ENCODE assay signal across 11 mouse cellular contexts in genomic region chr9:101180234-101180633, GRCm38 (mm10).
DNase-seq lines count a peak whose midpoint lies in the region; ATAC-seq and TF ChIP-seq lines count a peak whose summit lies in the region.
"Had no signal": no experiment of that assay in that cellular context is flagged by ENCODE, and none has a peak within 500 bp of the region (broad histone marks: within the 10 kb centered on the region; RNA-seq: fewer than 3 reads in every experiment).

No protein-coding gene starts in this region.

- no peak overlapping the region for H3K27ac ChIP-seq in embryonic facial prominence, embryonic 14.5 days (replicated peaks; ENCODE audit: low read depth, low read length)
- H3K27ac ChIP-seq in embryonic facial prominence, embryonic 10.5 days (replicated peaks) = no peak overlapping the region
- H3K27ac ChIP-seq in liver, adult 2 months (replicated peaks; ENCODE audit: insufficient read depth, low read depth, low read length) = no peak overlapping the region
- no peak overlapping the region for H3K27ac ChIP-seq in liver, postnatal 0 days (ENCODE audit: low read depth)
- no peak overlapping the region for H3K27ac ChIP-seq in neural tube, embryonic 15.5 days (replicated peaks)
- H3K27ac ChIP-seq: embryonic facial prominence, embryonic 15.5 days; lung, embryonic 15.5 days had no signal

- TF ChIP-seq POLR2A in liver, adult 2 months (IDR thresholded peaks at IDR 0.05; ENCODE audit: extremely low read depth, insufficient read depth, low read length) = no peak

- TF ChIP-seq EP300 in liver, postnatal 0 days (IDR thresholded peaks at IDR 0.05; ENCODE audit: low read depth) = no peak

- intact Hi-C loops in heart, postnatal 10 days (cut with DNase I) = loop anchor here (5.0 to 10.0 kb wide), 4 partner anchors 72 to 1172 kb away; partner anchors contain the start of genes Ephb1 and Ppp2r3a

- H3K4me2 ChIP-seq in embryonic facial prominence, embryonic 14.5 days (ENCODE audit: low read depth, low read length) = no peak overlapping the region
- no peak overlapping the region for H3K4me2 ChIP-seq in liver, postnatal 0 days (ENCODE audit: low read depth, low read length)
- no peak overlapping the region for H3K4me2 ChIP-seq in neural tube, embryonic 15.5 days
- H3K4me2 ChIP-seq: embryonic facial prominence, embryonic 15.5 days; lung, embryonic 15.5 days had no signal

- H3K4me1 ChIP-seq in embryonic facial prominence, embryonic 14.5 days (ENCODE audit: control insufficient read depth, insufficient read depth, low read length) = no peaks in the 10 kb centered on the region
- peaks cover 3% of the 10 kb centered on the region; the same call in 1 of the 2 replicates for H3K4me1 ChIP-seq in embryonic facial prominence, embryonic 10.5 days
- peaks cover 2% of the 10 kb centered on the region for H3K4me1 ChIP-seq in liver, adult 2 months (ENCODE audit: control insufficient read depth, insufficient read depth, low read length)
- H3K4me1 ChIP-seq in liver, postnatal 0 days (ENCODE audit: insufficient read depth) = no peaks in the 10 kb centered on the region
- 0 out of 2 replicates have a peak, but pooled peaks cover 2% of the 10 kb centered on the region for H3K4me1 ChIP-seq in neural tube, embryonic 15.5 days

- TF ChIP-seq CTCF in liver, adult 2 months (IDR thresholded peaks at IDR 0.05; ENCODE audit: low read depth, low read length) = no peak
- TF ChIP-seq CTCF in liver, postnatal 0 days (IDR thresholded peaks at IDR 0.05; ENCODE audit: low read depth) = no peak

- H3K79me2 ChIP-seq in liver, adult 2 months (ENCODE audit: control insufficient read depth, insufficient read depth, low read length) = no peaks in the 10 kb centered on the region

- 72% methylated on average over 2 of the region's 2 CpGs for WGBS in embryonic facial prominence, embryonic 14.5 days
- WGBS in embryonic facial prominence, embryonic 10.5 days = 91% methylated on average over 2 of the region's 2 CpGs
- 61% methylated on average over 2 of the region's 2 CpGs for WGBS in liver, adult 2 months
- WGBS in liver, postnatal 0 days (ENCODE audit: insufficient replicate concordance) = 72% methylated on average over 2 of the region's 2 CpGs
- 52% methylated on average over 2 of the region's 2 CpGs for WGBS in neural tube, embryonic 15.5 days

- peaks cover 50% of the 10 kb centered on the region for H3K36me3 ChIP-seq in embryonic facial prominence, embryonic 14.5 days (ENCODE audit: control insufficient read depth, insufficient read depth, low read length)
- H3K36me3 ChIP-seq in embryonic facial prominence, embryonic 10.5 days (replicated peaks) = peaks cover 37% of the 10 kb centered on the region
- peaks cover 23% of the 10 kb centered on the region for H3K36me3 ChIP-seq in liver, adult 2 months (ENCODE audit: control insufficient read depth, insufficient read depth, low read length)
- H3K36me3 ChIP-seq in liver, postnatal 0 days (replicated peaks; ENCODE audit: insufficient read depth, low read length) = peaks cover 6% of the 10 kb centered on the region
- H3K36me3 ChIP-seq in neural tube, embryonic 15.5 days = peaks cover 25% of the 10 kb centered on the region

- no peak overlapping the region for H3K4me3 ChIP-seq in embryonic facial prominence, embryonic 14.5 days (ENCODE audit: low read depth, low read length)
- no peak overlapping the region for H3K4me3 ChIP-seq in embryonic facial prominence, embryonic 10.5 days
- no peak overlapping the region for H3K4me3 ChIP-seq in liver, adult 2 months (ENCODE audit: insufficient read depth, low read depth, low read length)
- H3K4me3 ChIP-seq in liver, postnatal 0 days (ENCODE audit: low read depth, low read length) = no peak overlapping the region
- no peak overlapping the region for H3K4me3 ChIP-seq in neural tube, embryonic 15.5 days (replicated peaks)
- H3K4me3 ChIP-seq: embryonic facial prominence, embryonic 15.5 days; lung, embryonic 15.5 days had no signal

- DNase-seq in embryonic facial prominence, embryonic 14.5 days (ENCODE audit: low spot score) = peak; percentile 47
- no peak for DNase-seq in embryonic facial prominence, embryonic 10.5 days (ENCODE audit: low spot score)
- peak; percentile 24 for DNase-seq in liver, adult 2 months (ENCODE audit: extremely low read depth, low read depth, low spot score)
- no peak for DNase-seq in liver, postnatal 0 days
- DNase-seq in heart, postnatal 10 days = peak; percentile 64 to 74
- DNase-seq in right cerebral cortex, postnatal 10 days (ENCODE audit: low spot score in 2 of 2) = peak; percentile 69 to 81
- DNase-seq in cerebellum, postnatal 36 days = no peak

- no peaks in the 10 kb centered on the region for H3K9me3 ChIP-seq in embryonic facial prominence, embryonic 14.5 days (ENCODE audit: control insufficient read depth, low read length)
- no peaks in the 10 kb centered on the region for H3K9me3 ChIP-seq in embryonic facial prominence, embryonic 10.5 days
- no peaks in the 10 kb centered on the region for H3K9me3 ChIP-seq in liver, postnatal 0 days (ENCODE audit: low read length)
- no peaks in the 10 kb centered on the region for H3K9me3 ChIP-seq in neural tube, embryonic 15.5 days (replicated peaks)
- H3K9me3 ChIP-seq: embryonic facial prominence, embryonic 15.5 days; lung, embryonic 15.5 days had no signal

- H3K27me3 ChIP-seq in embryonic facial prominence, embryonic 14.5 days (replicated peaks; ENCODE audit: control insufficient read depth, insufficient read depth, low read length) = no peaks in the 10 kb centered on the region
- H3K27me3 ChIP-seq in embryonic facial prominence, embryonic 10.5 days (replicated peaks; ENCODE audit: low read depth, poor library complexity, severe bottlenecking) = no peaks in the 10 kb centered on the region
- no peaks in the 10 kb centered on the region for H3K27me3 ChIP-seq in liver, adult 2 months (ENCODE audit: control insufficient read depth, insufficient read depth, low read length)
- no peaks in the 10 kb centered on the region for H3K27me3 ChIP-seq in liver, postnatal 0 days (ENCODE audit: insufficient read depth, low read length)
- H3K27me3 ChIP-seq in neural tube, embryonic 15.5 days (replicated peaks) = no peaks in the 10 kb centered on the region
- H3K27me3 ChIP-seq: embryonic facial prominence, embryonic 15.5 days; lung, embryonic 15.5 days; Patski had no signal

- ATAC-seq in embryonic facial prominence, embryonic 14.5 days (ENCODE audit: low read depth) = peak; percentile 54; the same call in 1 of the 2 replicates
- ATAC-seq in liver, postnatal 0 days = no peak
- no peak for ATAC-seq in neural tube, embryonic 15.5 days (ENCODE audit: low FRiP score)
- ATAC-seq: Patski had no signal

- H3K9ac ChIP-seq in embryonic facial prominence, embryonic 14.5 days (ENCODE audit: low read depth, low read length) = no peak overlapping the region
- no peak overlapping the region for H3K9ac ChIP-seq in liver, adult 2 months (ENCODE audit: low read depth, low read length)
- no peak overlapping the region for H3K9ac ChIP-seq in liver, postnatal 0 days (replicated peaks)
- H3K9ac ChIP-seq in neural tube, embryonic 15.5 days (replicated peaks) = no peak overlapping the region
- H3K9ac ChIP-seq: embryonic facial prominence, embryonic 15.5 days; lung, embryonic 15.5 days had no signal

Comparison
In these comparisons a context has a peak if more than half of its experiments do, and no peak if none do; other contexts are left out.
1. DNase-seq: peak in embryonic facial prominence, embryonic 14.5 days (single experiment), liver, adult 2 months (single experiment), heart, postnatal 10 days (2 of 2) and right cerebral cortex, postnatal 10 days (2 of 2); none in embryonic facial prominence, embryonic 10.5 days (single experiment), liver, postnatal 0 days (single experiment) and cerebellum, postnatal 36 days (0 of 2).